Mouse (Mus musculus): ENCODE data around the gene Ces2a. TPM values are rescaled to one million over a fixed set of nuclear protein-coding genes. Genes with fewer than 3 reads are reported as not detected.

Gene Ces2a
- polyA plus RNA-seq (2012) = not detected in 2 replicates

DNA sequence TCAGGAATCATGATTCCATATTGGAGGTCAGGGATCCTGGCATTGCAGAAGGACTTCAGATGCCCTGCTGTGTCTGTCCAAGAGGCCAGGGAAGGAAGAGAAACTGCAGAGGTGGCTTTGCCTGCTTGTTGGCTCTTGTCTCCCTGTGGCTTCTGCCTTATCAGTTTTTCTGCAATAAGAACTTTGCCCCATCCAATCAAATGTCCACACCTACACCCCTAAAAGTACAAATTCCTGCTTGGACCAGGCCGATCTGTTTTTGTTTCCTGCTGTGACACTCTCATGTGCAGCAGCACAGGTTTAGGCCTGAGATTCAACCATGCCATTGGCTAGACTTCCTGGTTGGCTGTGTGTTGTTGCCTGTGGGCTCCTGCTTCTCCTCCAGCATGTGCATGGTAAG is at the start of gene Ces2a:
Gene Ces2a (plus strand): TSS at position 251 of the 400 bp plus-strand sequence.
- Histone ChIP-seq H3K9me3 (ENCODE audit: control insufficient read depth, low read length) (no peaks in the 10 kb centered on the region; the same call in 1 of the 2 replicates), H3K4me1 (ENCODE audit: control insufficient read depth) (no peaks in the 10 kb centered on the region), H3K36me3 (ENCODE audit: control insufficient read depth) (no peaks in the 10 kb centered on the region), H3K27me3 (ENCODE audit: control insufficient read depth) (no peaks in the 10 kb centered on the region), H3K4me3 (replicated peaks) (no peak within 1 kb of the TSS)
- no peak for TF ChIP-seq TAL1 (IDR thresholded peaks at IDR 0.05; ENCODE audit: low read length)
- no peak for TF ChIP-seq GATA1 (IDR thresholded peaks at IDR 0.05; ENCODE audit: low read length)

DNA sequence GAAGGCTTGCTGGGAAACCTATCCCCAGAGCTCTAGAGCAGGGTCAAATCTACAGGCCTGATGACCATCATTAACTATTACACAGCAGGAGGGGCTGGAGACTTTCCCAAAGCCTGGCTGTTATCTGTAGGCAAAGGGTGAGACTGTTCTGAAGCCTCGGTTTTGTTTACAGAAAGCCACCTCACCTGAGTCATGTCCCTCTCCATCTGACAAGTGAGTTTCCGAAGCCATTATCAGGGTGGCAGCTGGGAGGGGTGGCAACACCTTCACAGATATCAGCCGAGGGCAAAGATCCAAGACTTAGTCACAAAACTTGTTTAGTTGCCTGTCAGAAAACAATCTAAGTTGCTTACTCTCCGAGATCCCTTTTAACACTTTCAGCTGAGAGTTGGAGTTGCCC is 45.4 kb upstream of the Ces2a start:
- H3K36me3 ChIP-seq (ENCODE audit: control insufficient read depth) = no peaks in the 10 kb centered on the region
- TF ChIP-seq TAL1 (IDR thresholded peaks at IDR 0.05; ENCODE audit: low read length) (no peak), GATA1 (IDR thresholded peaks at IDR 0.05; ENCODE audit: low read length) (no peak)
- no peaks in the 10 kb centered on the region for H3K4me1 ChIP-seq (ENCODE audit: control insufficient read depth)
- H3K4me3 ChIP-seq (replicated peaks) = no peak overlapping the region
- peaks cover 2% of the 10 kb centered on the region; the same call in 1 of the 2 replicates for H3K9me3 ChIP-seq (ENCODE audit: control insufficient read depth, low read length)
- H3K27me3 ChIP-seq (ENCODE audit: control insufficient read depth) = no peaks in the 10 kb centered on the region

DNA sequence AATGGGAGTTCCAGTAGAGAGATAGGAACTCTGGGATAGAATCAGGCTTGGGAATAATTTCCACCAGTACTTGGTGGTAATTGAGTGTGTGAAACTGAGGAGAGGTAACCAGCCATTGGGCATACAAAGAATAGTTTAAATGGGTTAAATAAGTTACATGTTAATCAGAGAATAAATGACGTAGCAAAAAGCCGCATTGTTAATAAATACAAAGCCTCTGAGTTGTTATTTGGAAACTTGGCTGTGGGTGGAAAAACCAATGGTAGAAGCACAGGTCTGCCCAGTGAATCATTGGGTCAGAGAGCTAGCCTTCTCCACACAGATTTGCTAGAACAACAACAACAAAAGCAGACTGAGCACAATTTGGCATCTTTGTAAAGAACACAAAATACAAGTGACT is 35.2 kb upstream of the Ces2a start:
- TF ChIP-seq GATA1 (IDR thresholded peaks at IDR 0.05; ENCODE audit: low read length) = no peak
- TF ChIP-seq TAL1 (IDR thresholded peaks at IDR 0.05; ENCODE audit: low read length) = no peak
- no peaks in the 10 kb centered on the region for H3K36me3 ChIP-seq (ENCODE audit: control insufficient read depth)

DNA sequence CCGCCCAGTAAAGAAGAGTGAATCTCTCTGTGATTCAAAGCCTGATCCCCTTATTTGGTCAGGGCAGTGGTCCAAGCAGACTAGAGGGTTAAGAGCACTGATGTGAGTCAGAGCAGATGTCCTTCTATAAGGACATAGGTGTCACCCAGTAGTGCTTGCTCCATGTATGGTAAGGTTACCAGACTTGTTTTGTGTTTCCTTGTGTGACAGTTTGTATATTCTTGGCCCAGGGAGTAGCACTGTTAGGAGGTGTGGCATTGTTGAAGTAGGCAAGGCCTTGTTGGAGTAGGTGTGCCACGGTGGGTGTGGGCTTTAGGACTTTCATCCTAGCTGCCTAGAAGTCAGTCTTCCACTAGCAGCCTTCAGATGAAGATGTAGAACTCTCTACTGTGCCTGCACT is 31.9 kb upstream of the Ces2a start:
- Histone ChIP-seq H3K4me3 (replicated peaks) (no peak overlapping the region), H3K36me3 (ENCODE audit: control insufficient read depth) (no peaks in the 10 kb centered on the region), H3K27me3 (ENCODE audit: control insufficient read depth) (no peaks in the 10 kb centered on the region), H3K4me1 (ENCODE audit: control insufficient read depth) (no peaks in the 10 kb centered on the region), H3K9me3 (ENCODE audit: control insufficient read depth, low read length) (no peaks in the 10 kb centered on the region)
- TF ChIP-seq GATA1 (IDR thresholded peaks at IDR 0.05; ENCODE audit: low read length) (no peak), TAL1 (IDR thresholded peaks at IDR 0.05; ENCODE audit: low read length) (no peak)

More for the DNA sequence above, 35.2 kb upstream of the Ces2a start:
- Histone ChIP-seq H3K9me3 (ENCODE audit: control insufficient read depth, low read length) (no peaks in the 10 kb centered on the region), H3K27me3 (ENCODE audit: control insufficient read depth) (no peaks in the 10 kb centered on the region), H3K4me3 (replicated peaks) (no peak overlapping the region), H3K4me1 (ENCODE audit: control insufficient read depth) (no peaks in the 10 kb centered on the region)

DNA sequence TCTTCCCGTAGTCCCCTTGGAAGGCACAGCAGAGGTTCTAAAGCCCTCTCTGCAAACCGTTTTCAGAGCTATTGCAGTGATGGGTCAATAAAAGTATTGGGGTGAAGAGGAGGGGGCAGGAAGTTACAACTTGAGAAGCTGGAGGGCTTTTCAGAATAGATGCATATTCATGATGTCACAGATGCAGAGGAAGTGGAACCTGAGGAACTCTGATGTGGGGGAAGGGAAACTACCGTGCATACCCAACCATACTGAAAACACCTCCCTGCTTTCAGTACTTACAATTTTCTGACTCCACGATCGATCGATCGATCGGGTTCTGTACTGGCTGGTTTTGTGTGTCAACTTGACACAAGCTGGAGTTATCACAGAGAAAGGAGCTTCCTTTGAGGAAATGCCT is 12.6 kb upstream of the Ces2a start:
- no peaks in the 10 kb centered on the region for H3K27me3 ChIP-seq (ENCODE audit: control insufficient read depth)
- TF ChIP-seq GATA1 (IDR thresholded peaks at IDR 0.05; ENCODE audit: low read length) (no peak), TAL1 (IDR thresholded peaks at IDR 0.05; ENCODE audit: low read length) (no peak)
- H3K36me3 ChIP-seq (ENCODE audit: control insufficient read depth) = no peaks in the 10 kb centered on the region
- H3K4me1 ChIP-seq (ENCODE audit: control insufficient read depth) = no peaks in the 10 kb centered on the region
- no peaks in the 10 kb centered on the region for H3K9me3 ChIP-seq (ENCODE audit: control insufficient read depth, low read length)
- H3K4me3 ChIP-seq (replicated peaks) = no peak overlapping the region

DNA sequence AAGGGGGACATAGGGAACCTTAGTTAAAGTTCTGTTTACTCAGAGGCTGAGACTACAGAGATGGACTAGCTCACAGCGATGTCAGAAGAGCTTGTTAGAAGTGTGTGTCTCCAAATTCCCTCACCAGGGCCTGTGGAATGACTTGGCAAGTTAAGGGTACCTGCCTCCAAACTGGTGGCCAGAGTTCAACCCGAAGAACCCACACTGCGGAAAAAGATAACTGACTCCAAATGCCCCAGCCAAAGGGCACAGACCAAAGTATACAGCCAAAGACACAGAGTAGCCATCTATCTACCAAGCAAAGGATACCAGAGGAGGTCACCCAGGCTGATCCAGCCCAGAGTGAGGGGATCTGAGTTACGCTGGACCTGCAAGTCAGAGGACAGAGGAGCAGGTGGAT is 2.4 kb upstream of the Ces2a start:
- Histone ChIP-seq H3K4me3 (replicated peaks) (no peak overlapping the region), H3K36me3 (ENCODE audit: control insufficient read depth) (no peaks in the 10 kb centered on the region), H3K4me1 (ENCODE audit: control insufficient read depth) (no peaks in the 10 kb centered on the region), H3K27me3 (ENCODE audit: control insufficient read depth) (no peaks in the 10 kb centered on the region), H3K9me3 (ENCODE audit: control insufficient read depth, low read length) (no peaks in the 10 kb centered on the region; the same call in 1 of the 2 replicates)
- TF ChIP-seq GATA1 (IDR thresholded peaks at IDR 0.05; ENCODE audit: low read length) = no peak
- TF ChIP-seq TAL1 (IDR thresholded peaks at IDR 0.05; ENCODE audit: low read length) = no peak

DNA sequence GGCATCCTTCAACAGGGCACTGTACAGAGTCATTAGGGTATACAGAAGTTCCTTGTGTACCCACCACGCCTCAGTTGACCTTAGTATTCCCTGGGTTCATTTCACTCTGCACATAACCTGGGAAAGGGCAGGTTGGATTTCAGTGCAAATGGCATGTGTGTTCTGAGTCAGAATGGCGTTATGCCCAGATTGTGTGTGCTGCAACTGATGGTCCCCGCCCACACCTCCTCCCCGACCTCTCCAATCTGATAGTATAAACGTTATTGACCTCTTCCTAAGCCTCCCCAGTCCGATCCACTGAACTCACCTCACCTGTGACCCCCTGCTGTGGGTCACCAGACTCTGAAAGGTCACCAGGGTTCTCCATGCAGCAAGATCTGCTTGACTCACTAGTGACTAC is 1.8 kb upstream of the Ces2a start:
- Histone ChIP-seq H3K4me3 (replicated peaks) (no peak overlapping the region), H3K9me3 (ENCODE audit: control insufficient read depth, low read length) (no peaks in the 10 kb centered on the region; the same call in 1 of the 2 replicates), H3K27me3 (ENCODE audit: control insufficient read depth) (no peaks in the 10 kb centered on the region), H3K4me1 (ENCODE audit: control insufficient read depth) (no peaks in the 10 kb centered on the region), H3K36me3 (ENCODE audit: control insufficient read depth) (no peaks in the 10 kb centered on the region)
- TF ChIP-seq GATA1 (IDR thresholded peaks at IDR 0.05; ENCODE audit: low read length) (no peak), TAL1 (IDR thresholded peaks at IDR 0.05; ENCODE audit: low read length) (no peak)

DNA sequence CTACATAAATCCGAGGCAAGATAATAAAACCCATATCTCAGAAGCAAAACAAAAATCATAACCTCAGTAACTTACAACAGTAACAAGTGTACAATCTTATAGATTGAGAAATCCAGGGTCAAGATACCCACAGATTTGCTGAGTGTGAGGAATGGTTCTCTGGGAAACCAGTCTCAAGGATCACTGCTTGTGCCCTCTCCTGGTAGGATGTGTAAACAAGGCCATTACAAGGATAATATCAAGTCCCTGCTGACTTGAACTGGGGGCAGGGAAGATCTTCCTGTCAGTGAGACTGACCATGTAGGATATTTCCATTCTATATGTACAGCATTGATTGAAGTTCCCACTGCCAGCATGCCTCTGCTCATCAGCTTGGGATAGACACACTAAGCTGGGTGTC is 8.2 kb downstream of the Ces2a start:
- TF ChIP-seq GATA1 (IDR thresholded peaks at IDR 0.05; ENCODE audit: low read length) (no peak), TAL1 (IDR thresholded peaks at IDR 0.05; ENCODE audit: low read length) (no peak)
- Histone ChIP-seq H3K27me3 (ENCODE audit: control insufficient read depth) (no peaks in the 10 kb centered on the region), H3K4me3 (replicated peaks) (no peak overlapping the region), H3K9me3 (ENCODE audit: control insufficient read depth, low read length) (no peaks in the 10 kb centered on the region), H3K36me3 (ENCODE audit: control insufficient read depth) (no peaks in the 10 kb centered on the region), H3K4me1 (ENCODE audit: control insufficient read depth) (no peaks in the 10 kb centered on the region)

DNA sequence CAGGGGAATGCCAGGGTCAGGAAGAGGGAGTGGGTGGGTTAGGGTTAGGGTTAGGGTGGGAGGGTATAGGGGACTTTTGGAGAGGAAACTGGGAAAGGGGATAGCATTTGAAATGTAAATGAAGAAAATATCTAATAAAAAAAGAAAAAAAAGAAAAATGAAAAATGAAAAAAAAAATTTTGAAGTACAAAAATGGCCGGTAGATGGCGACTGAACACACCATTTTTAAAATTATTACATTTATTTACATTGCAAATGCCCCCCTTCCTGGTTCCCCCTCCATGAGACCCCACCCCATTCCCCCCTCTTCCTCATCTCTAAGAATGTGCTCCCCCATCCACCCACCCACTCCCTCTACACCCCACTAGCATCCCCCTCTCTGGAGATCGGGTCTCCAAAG is 9.6 kb downstream of the Ces2a start:
- Histone ChIP-seq H3K9me3 (ENCODE audit: control insufficient read depth, low read length) (no peaks in the 10 kb centered on the region), H3K4me3 (replicated peaks) (no peak overlapping the region), H3K4me1 (ENCODE audit: control insufficient read depth) (no peaks in the 10 kb centered on the region), H3K36me3 (ENCODE audit: control insufficient read depth) (no peaks in the 10 kb centered on the region), H3K27me3 (ENCODE audit: control insufficient read depth) (no peaks in the 10 kb centered on the region)
- TF ChIP-seq TAL1 (IDR thresholded peaks at IDR 0.05; ENCODE audit: low read length) (no peak), GATA1 (IDR thresholded peaks at IDR 0.05; ENCODE audit: low read length) (no peak)

DNA sequence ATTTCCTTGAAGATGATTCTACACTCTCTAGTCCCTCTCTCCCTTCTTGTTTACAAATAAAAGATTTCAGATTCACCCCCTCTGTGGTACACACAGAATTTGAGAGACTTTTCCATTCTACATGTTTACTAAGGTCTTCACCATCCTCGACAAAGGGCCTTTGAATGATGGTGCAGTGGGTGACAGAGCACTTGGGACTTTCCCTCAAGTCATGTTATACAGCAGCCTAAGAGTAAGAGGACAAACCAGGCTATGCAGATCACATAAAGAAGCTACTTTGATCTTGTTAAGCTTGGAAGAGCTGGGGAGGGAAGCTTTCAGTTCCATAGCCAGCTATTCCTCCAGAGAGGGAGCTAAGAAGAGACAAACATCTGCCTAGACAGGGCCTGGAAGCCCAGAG is 19.0 kb downstream of the Ces2a start:
- H3K4me1 ChIP-seq (ENCODE audit: control insufficient read depth) = no peaks in the 10 kb centered on the region
- no peaks in the 10 kb centered on the region for H3K9me3 ChIP-seq (ENCODE audit: control insufficient read depth, low read length)
- H3K4me3 ChIP-seq (replicated peaks) = no peak overlapping the region
- H3K27me3 ChIP-seq (ENCODE audit: control insufficient read depth) = no peaks in the 10 kb centered on the region
- H3K36me3 ChIP-seq (ENCODE audit: control insufficient read depth) = no peaks in the 10 kb centered on the region
- TF ChIP-seq TAL1 (IDR thresholded peaks at IDR 0.05; ENCODE audit: low read length) = no peak
- no peak for TF ChIP-seq GATA1 (IDR thresholded peaks at IDR 0.05; ENCODE audit: low read length)

Data from erythroblast, embryonic 14.5 days (primary cell).